Mouse (Mus musculus) embryonic facial prominence, embryonic 12.5 days (tissue): ENCODE measurements at regions not wholly inside any gene's neighbourhood (a gene's known extent, or its start where the extent isn't known, plus 50 kb on each side); places are given as distances from the start of the nearest gene placed in this dataset.

Source experiments
- ATAC-seq: fragments of 200-750 bp; cut with Nextera tagmentation; 2 replicates; pipeline ENCODE4 v1.8.0; 2017; ENCODE audit not compliant: insufficient number of reproducible peaks, insufficient read depth, low FRiP score, low TSS enrichment
- H3K27ac ChIP-seq: fragments of 300-500 bp; sonication (generic); 2 replicates; pipeline ENCODE4 v1.5.1; 2016; ENCODE audit warnings: mild to moderate bottlenecking
- H3K27me3 ChIP-seq: fragments of 300-500 bp; sonication (generic); 2 replicates; pipeline ENCODE4 v1.6.1; 2016; ENCODE audit warnings: mild to moderate bottlenecking, moderate library complexity
- H3K36me3 ChIP-seq: fragments of 300-500 bp; sonication (generic); 2 replicates; pipeline ENCODE4 v1.6.1; 2016; ENCODE audit warnings: mild to moderate bottlenecking
- H3K4me1 ChIP-seq: fragments of 300-500 bp; sonication (generic); 2 replicates; pipeline ENCODE4 v1.6.1; 2016
- H3K4me2 ChIP-seq: fragments of 300-500 bp; sonication (generic); replicated peaks from 2 replicates; pipeline ENCODE4 v1.6.1; 2016; ENCODE audit warnings: mild to moderate bottlenecking, moderate library complexity
- H3K4me3 ChIP-seq: fragments of 300-500 bp; sonication (generic); 2 replicates; pipeline ENCODE4 v1.5.1; 2016; ENCODE audit warnings: mild to moderate bottlenecking
- H3K9ac ChIP-seq: fragments of 300-500 bp; sonication (generic); 2 replicates; pipeline ENCODE4 v1.6.1; 2016; ENCODE audit warnings: mild to moderate bottlenecking, moderate library complexity
- H3K9me3 ChIP-seq: fragments of 300-500 bp; sonication (generic); 2 replicates; pipeline ENCODE4 v1.6.1; 2016; ENCODE audit warnings: mild to moderate bottlenecking, moderate library complexity
- WGBS: fragments of 180-500 bp; shearing (Covaris S2); methylation state at CpG from one replicate; pipeline ENCODE4 v1.1.7; 2016; 5-methylcytosine and 5-hydroxymethylcytosine counted together

- H3K36me3 ChIP-seq: no peaks in the 10 kb centered on the region
- H3K4me1 ChIP-seq: peaks cover 12% of the 10 kb centered on the region; the same call in 1 of the 2 replicates
- H3K4me2 ChIP-seq: no peak overlapping the region
- H3K9me3 ChIP-seq: no peaks in the 10 kb centered on the region
- 51% methylated on average over 3 of the region's 3 CpGs for WGBS
- no peaks in the 10 kb centered on the region for H3K27me3 ChIP-seq
- no peak overlapping the region for H3K9ac ChIP-seq
- no peak overlapping the region for H3K4me3 ChIP-seq
- H3K27ac ChIP-seq: no peak overlapping the region
- no peak for ATAC-seq
Measured at GRCm38 (mm10) chr1:76075213-76075612, 529.1 kb downstream of the Slc4a3 start.

GRCm38 (mm10) chr1:76075685-76076455 lies 529.8 kb downstream of the Slc4a3 start:
- Histone ChIP-seq H3K27me3 (no peaks in the 10 kb centered on the region), H3K4me2 (no peak overlapping the region), H3K4me3 (no peak overlapping the region), H3K4me1 (peaks cover 16% of the 10 kb centered on the region; the same call in 1 of the 2 replicates), H3K9me3 (no peaks in the 10 kb centered on the region), H3K9ac (no peak overlapping the region), H3K27ac (no peak overlapping the region), H3K36me3 (no peaks in the 10 kb centered on the region)
- no peak for ATAC-seq
- whole genome bisulfite sequencing: 36% methylated on average over 10 of the region's 10 CpGs

- Histone ChIP-seq H3K27me3 (no peaks in the 10 kb centered on the region), H3K4me2 (no peak overlapping the region), H3K4me3 (no peak overlapping the region), H3K36me3 (no peaks in the 10 kb centered on the region), H3K4me1 (peaks cover 8% of the 10 kb centered on the region; the same call in 1 of the 2 replicates), H3K9ac (no peak overlapping the region), H3K27ac (no peak overlapping the region; the same call in 1 of the 2 replicates), H3K9me3 (no peaks in the 10 kb centered on the region)
- WGBS: 24% methylated on average over 6 of the region's 6 CpGs
- no peak for ATAC-seq
Measured at GRCm38 (mm10) chr1:76080241-76080640, 534.2 kb downstream of the Slc4a3 start.

GRCm38 (mm10) chr1:76081700-76082099 lies 535.6 kb downstream of the Slc4a3 start:
- Histone ChIP-seq H3K27ac (no peak overlapping the region), H3K36me3 (no peaks in the 10 kb centered on the region), H3K4me1 (peaks cover 8% of the 10 kb centered on the region; the same call in 1 of the 2 replicates), H3K9me3 (no peaks in the 10 kb centered on the region), H3K9ac (no peak overlapping the region), H3K4me2 (no peak overlapping the region), H3K4me3 (no peak overlapping the region), H3K27me3 (no peaks in the 10 kb centered on the region)
- no peak for ATAC-seq
- 50% methylated on average over 4 of the region's 4 CpGs for WGBS

GRCm38 (mm10) chr1:76083273-76084036 lies 537.4 kb downstream of the Slc4a3 start:
- ATAC-seq: no peak
- Histone ChIP-seq H3K4me3 (no peak overlapping the region), H3K9ac (no peak overlapping the region), H3K36me3 (no peaks in the 10 kb centered on the region), H3K27me3 (no peaks in the 10 kb centered on the region), H3K9me3 (no peaks in the 10 kb centered on the region), H3K4me2 (no peak overlapping the region), H3K4me1 (peaks cover 8% of the 10 kb centered on the region; the same call in 1 of the 2 replicates), H3K27ac (no peak overlapping the region)
- 93% methylated on average over 3 of the region's 3 CpGs for WGBS

- Histone ChIP-seq H3K9me3 (no peaks in the 10 kb centered on the region), H3K36me3 (no peaks in the 10 kb centered on the region), H3K27me3 (no peaks in the 10 kb centered on the region), H3K27ac (no peak overlapping the region), H3K4me3 (no peak overlapping the region), H3K4me1 (no peaks in the 10 kb centered on the region), H3K9ac (no peak overlapping the region), H3K4me2 (no peak overlapping the region)
- WGBS: 35% methylated on average over 5 of the region's 5 CpGs
- no peak for ATAC-seq
Measured at GRCm38 (mm10) chr1:76091031-76091430, 545.0 kb downstream of the Slc4a3 start.

- Histone ChIP-seq H3K4me3 (no peak overlapping the region), H3K36me3 (no peaks in the 10 kb centered on the region), H3K4me2 (no peak overlapping the region), H3K27me3 (no peaks in the 10 kb centered on the region), H3K4me1 (no peaks in the 10 kb centered on the region), H3K27ac (no peak overlapping the region), H3K9me3 (no peaks in the 10 kb centered on the region), H3K9ac (no peak overlapping the region)
- WGBS: 86% methylated on average over 3 of the region's 3 CpGs
- ATAC-seq: no peak
Measured at GRCm38 (mm10) chr1:76113281-76113680, 567.2 kb downstream of the Slc4a3 start.

- H3K4me1 ChIP-seq: no peaks in the 10 kb centered on the region
- no peaks in the 10 kb centered on the region for H3K36me3 ChIP-seq
- H3K9me3 ChIP-seq: no peaks in the 10 kb centered on the region
- no peak overlapping the region for H3K9ac ChIP-seq
- no peaks in the 10 kb centered on the region for H3K27me3 ChIP-seq
- H3K4me3 ChIP-seq: no peak overlapping the region
- no peak overlapping the region for H3K27ac ChIP-seq
- H3K4me2 ChIP-seq: no peak overlapping the region
- WGBS: 63% methylated on average over 4 of the region's 4 CpGs
- ATAC-seq: no peak
Measured at GRCm38 (mm10) chr1:76120840-76121239, 574.8 kb downstream of the Slc4a3 start.

- Histone ChIP-seq H3K27ac (no peak overlapping the region), H3K4me2 (no peak overlapping the region), H3K4me3 (no peak overlapping the region), H3K9ac (no peak overlapping the region), H3K36me3 (no peaks in the 10 kb centered on the region), H3K4me1 (no peaks in the 10 kb centered on the region), H3K27me3 (no peaks in the 10 kb centered on the region), H3K9me3 (no peaks in the 10 kb centered on the region)
- ATAC-seq: peak; percentile 47; the same call in 1 of the 2 replicates
- WGBS: 46% methylated on average over 4 of the region's 4 CpGs
Measured at GRCm38 (mm10) chr1:76130353-76130752, 584.3 kb downstream of the Slc4a3 start.

GRCm38 (mm10) chr1:76136810-76137209 lies 590.7 kb downstream of the Slc4a3 start:
- H3K27ac ChIP-seq: no peak overlapping the region
- 57% methylated on average over 1 of the region's 1 CpGs for WGBS
- no peak overlapping the region for H3K4me2 ChIP-seq
- no peak for ATAC-seq
- peaks cover 8% of the 10 kb centered on the region for H3K4me1 ChIP-seq
- H3K9ac ChIP-seq: no peak overlapping the region
- H3K36me3 ChIP-seq: no peaks in the 10 kb centered on the region
- no peak overlapping the region for H3K4me3 ChIP-seq
- no peaks in the 10 kb centered on the region for H3K9me3 ChIP-seq
- no peaks in the 10 kb centered on the region for H3K27me3 ChIP-seq

GRCm38 (mm10) chr1:76137701-76138100 lies 591.6 kb downstream of the Slc4a3 start:
- Histone ChIP-seq H3K4me1 (peaks cover 8% of the 10 kb centered on the region), H3K9me3 (no peaks in the 10 kb centered on the region), H3K9ac (no peak overlapping the region), H3K27me3 (no peaks in the 10 kb centered on the region), H3K4me3 (no peak overlapping the region), H3K36me3 (no peaks in the 10 kb centered on the region), H3K27ac (no peak overlapping the region), H3K4me2 (no peak overlapping the region)
- 23% methylated on average over 6 of the region's 6 CpGs for WGBS
- no peak for ATAC-seq

GRCm38 (mm10) chr1:76143516-76143915 lies 597.5 kb downstream of the Slc4a3 start:
- Histone ChIP-seq H3K4me2 (no peak overlapping the region), H3K4me3 (no peak overlapping the region), H3K9ac (no peak overlapping the region), H3K4me1 (no peaks in the 10 kb centered on the region), H3K27me3 (no peaks in the 10 kb centered on the region), H3K9me3 (no peaks in the 10 kb centered on the region), H3K36me3 (no peaks in the 10 kb centered on the region), H3K27ac (no peak overlapping the region)
- ATAC-seq: no peak
- 62% methylated on average over 5 of the region's 5 CpGs for WGBS
